Mouse (Mus musculus): Measurements from ENCODE around the gene Arfgef2.

The Arfgef2 gene

DNA sequence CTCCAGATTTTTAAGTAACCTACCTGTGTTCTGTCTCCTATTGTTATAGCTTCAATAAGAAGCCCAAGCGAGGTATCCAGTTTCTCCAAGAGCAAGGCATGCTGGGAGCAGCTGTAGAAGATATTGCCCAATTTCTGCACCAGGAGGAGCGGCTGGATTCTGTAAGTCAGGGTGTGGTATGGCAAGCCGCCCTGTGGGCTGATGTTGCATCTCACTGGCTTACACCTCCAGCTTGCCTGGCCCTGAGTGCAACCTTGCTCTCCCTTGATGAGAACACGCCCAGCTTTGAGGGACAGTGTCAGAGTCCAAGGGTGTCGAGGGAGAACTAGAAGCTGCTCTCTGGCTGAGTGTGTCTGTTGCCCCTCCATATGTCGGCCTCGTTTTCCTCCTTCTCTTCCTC is 53.8 kb downstream of the Arfgef2 start:
- no peak for DNase-seq (ENCODE audit: low spot score in 2 of 2)

DNA sequence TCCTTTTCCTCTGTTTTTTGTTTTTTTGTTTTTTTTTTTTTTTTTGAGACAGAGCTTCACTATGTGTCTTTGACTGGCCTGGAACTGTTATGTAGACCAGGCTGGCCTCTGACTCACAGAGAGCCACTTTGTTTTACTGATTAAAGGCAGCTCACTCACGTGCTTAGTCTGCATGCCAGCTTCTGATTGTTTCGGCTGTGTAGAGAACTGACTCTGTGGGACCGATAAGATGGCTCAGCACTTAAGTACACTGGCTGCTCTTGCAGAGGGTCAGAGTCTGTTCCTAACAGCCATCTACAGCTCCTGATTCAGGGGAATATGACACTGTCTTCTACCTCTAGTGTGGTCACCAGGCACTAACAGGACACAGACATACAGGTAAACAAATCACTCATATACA is 57.1 kb downstream of the Arfgef2 start:
- DNase-seq (ENCODE audit: low spot score in 2 of 2), result no peak

DNA sequence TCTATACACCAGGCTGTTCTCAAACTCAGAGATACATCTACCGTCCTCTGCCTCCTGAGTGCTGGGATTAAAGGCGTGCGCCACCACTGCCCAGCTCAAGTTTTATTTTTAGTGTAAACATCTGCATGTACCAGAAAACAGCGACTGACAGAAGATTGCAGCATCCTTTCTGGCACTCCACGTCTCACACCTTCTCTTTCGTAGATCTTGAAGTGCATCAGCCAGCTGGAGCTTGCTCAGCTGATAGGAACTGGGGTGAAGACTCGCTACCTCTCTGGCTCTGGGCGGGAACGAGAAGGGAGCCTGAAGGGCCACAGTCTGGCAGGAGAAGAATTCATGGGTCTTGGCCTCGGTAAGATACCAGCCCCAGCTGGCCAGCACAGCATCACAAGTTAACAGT is 60.1 kb downstream of the Arfgef2 start:
- no peak for DNase-seq (ENCODE audit: low spot score in 2 of 2)

DNA sequence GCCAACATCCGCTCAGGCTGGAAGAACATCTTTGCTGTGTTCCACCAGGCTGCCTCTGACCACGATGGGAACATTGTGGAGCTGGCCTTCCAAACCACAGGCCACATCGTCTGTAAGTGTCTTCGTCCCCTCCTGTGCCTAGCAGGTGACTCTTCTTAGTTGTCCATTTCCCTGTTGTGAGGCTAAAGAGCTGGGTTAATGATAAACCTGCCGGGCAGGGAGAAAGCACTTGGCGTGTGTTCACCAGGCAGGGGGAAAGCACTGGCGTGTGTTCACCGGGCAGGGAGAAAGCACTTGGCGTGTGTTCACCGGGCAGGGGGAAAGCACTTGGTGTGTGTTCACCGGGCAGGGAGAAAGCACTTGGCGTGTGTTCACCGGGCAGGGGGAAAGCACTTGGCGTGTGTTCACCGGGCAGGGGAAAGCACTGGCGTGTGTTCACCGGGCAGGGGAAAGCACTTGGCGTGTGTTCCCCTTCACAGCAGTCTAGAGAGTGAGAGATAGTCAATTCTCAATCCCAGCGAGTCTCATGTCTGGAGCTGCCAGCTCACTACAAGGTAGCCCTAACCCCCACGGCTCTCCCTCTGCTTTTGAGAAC is 65.0 kb downstream of the Arfgef2 start:
- DNase-seq (ENCODE audit: low spot score in 2 of 2), result no peak

DNA sequence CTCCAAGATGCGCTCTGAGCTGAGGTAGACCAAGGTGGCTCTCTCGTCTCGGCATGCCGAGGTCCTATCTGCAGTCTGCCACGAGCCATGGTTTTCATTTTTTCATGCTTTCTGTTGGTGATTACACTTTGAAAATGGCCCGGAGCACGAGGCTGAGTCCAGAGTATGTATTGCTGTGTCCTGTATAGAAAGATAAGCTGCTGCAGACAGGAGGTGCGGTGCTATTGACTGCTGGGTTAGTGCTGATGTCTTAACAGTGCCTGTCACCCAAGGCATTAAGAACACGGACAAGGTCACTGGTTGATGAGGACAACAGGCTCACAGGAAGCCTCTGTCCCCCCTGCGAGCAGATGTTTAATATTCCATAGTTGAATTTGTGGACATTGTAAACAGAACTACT is 65.5 kb downstream of the Arfgef2 start:
- no peak for DNase-seq (ENCODE audit: low spot score in 2 of 2)

DNA sequence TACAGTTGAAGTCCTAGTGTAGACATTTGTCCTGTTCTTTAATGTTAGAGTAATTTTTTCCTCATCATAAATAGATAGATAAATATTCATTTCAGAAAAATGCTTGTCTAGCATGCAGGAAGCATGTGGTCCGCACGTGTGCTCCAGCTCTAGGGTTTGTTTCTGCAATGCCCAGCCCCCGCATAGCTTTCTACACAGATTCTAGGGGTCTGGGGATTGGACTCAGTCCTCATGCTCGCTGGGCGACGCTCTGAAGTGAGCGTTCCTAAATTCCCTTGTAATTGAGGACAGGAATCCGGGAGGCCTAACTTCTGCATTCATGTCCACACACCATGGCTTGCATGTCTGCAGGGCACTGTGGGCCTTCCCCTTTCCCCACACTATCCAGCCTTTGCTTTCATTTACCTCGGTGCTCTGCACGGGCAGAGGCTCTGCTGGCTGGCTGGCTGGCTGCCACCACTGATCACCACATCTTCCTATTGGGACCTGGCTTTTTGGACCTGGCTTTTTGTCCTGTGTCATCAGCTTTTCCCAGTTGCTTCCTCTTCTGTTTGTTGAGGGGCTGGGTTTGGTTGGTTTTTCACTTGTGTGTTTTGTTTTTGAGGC is 69.4 kb downstream of the Arfgef2 start:
- no peak for DNase-seq (ENCODE audit: low spot score in 2 of 2)

DNA sequence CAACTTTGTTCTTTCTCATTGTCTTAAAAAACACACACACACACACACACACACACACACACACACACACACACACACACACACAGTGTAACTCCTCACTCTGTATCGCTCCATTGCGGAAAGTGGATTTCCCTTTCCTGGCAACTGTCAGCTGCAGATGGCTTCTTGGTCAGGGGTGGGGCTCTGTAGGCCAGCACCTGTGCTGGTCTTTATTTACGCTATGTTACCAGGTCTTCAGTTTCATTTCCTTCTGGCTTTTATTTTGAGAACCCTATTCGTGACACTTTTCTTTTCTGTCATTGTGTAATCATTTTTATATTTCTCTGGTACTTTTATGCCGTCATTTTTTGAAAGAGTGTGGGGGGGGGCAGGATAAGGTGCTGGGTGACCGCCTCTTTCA is 70.2 kb downstream of the Arfgef2 start:
- DNase-seq (ENCODE audit: low spot score in 2 of 2), result no peak

DNA sequence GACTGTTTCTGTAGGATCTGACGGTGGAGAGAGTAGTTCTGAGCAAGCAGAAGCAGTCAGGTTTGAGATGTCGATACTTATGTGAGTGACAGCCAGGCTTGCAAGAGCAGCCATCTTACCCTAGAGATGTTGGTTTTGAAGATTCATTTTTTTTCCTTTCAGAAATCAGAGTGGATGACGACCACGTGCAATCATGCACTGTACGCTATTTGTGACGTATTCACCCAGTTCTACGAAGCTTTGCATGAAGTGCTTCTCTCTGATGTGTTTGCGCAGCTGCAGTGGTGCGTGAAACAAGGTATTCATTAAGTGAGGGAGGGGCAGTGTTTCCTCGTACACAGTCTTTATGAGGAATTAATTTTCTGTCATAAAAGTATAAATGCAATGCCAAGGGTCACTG is 70.9 kb downstream of the Arfgef2 start:
- no peak for DNase-seq (ENCODE audit: low spot score in 2 of 2)

DNA sequence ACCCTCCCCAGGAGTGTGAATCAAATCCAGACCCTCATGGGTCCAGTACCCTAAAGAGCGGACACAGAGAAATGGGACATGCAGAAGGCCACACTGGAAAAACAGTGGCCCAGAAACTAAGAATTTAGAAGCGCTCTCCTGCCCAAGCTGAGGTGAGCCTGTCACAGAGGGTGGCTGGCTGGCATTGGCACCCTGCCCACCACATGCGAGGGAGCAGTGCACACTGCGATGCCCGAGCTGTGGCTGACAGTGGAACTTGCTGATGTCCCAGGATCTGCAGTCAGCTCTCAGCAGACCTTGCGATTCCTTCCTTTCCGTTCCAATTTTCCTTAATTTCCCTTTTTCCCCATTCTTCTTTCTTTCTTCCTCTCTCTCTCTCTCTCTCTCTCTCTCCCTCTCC is 79.7 kb downstream of the Arfgef2 start:
- no peak for DNase-seq (ENCODE audit: low spot score in 2 of 2)

DNA sequence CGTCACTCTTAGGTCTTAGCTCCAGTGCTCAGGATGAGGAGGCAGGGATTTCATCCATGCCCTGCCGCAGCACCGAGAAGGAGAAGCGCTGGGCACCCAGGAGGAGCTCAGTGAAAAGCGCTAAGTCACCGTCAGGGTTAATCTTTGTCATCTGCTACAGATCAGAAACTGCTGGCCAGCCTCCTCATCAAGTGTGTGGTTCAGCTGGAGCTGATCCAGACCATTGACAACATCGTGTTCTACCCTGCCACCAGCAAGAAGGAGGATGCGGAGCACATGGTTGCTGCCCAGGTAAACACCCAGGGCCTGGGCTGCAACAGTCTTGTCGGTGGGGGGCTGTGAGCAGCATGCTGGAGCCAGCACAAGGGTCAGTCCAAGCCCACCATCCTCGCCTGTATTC is 80.2 kb downstream of the Arfgef2 start:
- DNase-seq (ENCODE audit: low spot score in 2 of 2), result no peak

DNA sequence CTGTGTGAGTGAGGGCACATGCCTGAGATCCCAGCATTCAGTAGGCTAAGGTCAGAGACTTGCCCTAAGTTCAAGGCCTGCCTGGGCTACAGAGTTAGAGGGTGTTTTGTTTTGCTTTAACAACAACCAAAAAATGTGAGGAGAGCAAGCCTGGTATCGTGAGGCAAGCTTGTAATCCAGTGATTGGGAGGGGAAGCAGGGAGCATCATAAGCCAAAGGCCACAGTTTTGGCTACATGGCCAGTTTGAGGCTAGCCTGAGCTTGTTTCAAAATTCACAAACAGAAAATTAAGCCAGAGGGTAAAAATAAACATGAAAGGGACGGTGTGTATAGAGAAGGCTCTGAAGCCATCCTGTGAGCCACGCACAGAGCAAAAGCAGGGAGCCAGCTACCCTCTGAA is 80.8 kb downstream of the Arfgef2 start:
- DNase-seq (ENCODE audit: low spot score in 2 of 2), result no peak

DNA sequence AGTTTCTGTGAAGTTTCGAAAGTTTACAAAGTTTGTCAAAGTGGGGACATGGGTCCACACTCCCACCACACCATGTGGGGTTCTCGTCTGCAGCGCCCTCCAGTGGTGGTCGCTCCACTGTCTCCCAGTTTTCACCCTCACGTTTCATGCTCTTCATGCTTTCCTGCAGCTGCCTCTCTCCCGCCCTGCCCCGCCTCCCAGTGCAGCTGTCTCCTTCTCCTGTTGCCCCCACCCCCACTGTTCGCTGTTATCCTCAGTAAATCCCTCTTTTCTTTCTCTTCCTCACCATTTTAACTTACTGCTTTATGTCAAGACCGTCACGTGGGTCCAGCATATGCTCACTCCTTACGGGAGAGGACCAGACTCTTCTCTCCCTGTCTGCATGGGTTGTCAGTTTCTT is 82.4 kb downstream of the Arfgef2 start:
- no peak for DNase-seq (ENCODE audit: low spot score in 2 of 2)

DNA sequence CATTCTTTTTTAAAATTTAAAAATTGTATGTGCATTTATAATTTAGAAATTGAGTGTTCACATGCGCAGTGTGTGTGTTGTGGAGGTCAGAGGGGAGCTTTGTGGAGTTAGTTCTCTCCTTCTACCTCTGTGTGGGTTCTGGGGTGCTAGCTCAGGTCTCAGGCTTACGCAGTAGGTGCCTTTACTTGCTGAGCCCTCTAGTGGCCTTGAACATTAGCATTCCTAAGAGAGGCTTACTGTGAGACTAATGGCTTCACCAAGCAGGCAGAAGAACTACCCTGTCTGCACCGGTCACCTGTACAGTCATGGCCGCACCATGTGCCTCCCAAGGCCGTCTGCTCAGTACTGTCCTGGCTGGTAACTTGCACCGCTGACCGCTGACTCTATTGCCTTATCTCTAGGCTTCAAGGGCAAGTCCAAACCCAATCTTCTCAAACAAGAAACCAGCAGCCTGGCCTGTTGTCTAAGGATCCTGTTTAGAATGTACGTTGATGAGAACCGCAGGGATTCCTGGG is 86.0 kb downstream of the Arfgef2 start:
- DNase-seq (ENCODE audit: low spot score in 2 of 2), result no peak

DNA sequence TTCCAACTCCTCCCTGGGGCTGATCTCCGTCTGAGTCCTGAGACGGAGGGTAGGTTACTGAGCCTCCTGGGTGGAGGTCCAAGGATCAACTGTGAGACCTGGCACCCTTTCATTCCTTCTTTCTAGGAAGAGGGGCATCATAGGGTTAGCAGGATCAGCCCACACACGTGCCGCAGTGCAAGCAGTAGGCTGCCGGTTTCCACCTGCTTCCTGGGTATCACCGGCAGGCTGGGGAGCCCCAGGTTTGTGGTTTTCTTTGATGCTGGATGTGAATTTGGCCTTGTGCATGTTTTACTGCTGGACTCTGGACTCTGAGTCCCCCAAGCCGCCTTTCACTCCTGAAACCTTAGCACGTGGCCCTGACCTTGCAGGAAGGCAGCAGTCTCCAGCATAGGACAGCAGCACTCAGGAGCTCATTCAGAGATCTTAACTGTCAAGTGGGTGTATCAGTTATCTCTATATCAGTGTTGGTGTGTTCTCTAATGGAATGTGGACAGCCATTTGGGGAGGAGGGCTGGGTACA is 86.8 kb downstream of the Arfgef2 start:
- DNase-seq (ENCODE audit: low spot score in 2 of 2), result no peak

DNA sequence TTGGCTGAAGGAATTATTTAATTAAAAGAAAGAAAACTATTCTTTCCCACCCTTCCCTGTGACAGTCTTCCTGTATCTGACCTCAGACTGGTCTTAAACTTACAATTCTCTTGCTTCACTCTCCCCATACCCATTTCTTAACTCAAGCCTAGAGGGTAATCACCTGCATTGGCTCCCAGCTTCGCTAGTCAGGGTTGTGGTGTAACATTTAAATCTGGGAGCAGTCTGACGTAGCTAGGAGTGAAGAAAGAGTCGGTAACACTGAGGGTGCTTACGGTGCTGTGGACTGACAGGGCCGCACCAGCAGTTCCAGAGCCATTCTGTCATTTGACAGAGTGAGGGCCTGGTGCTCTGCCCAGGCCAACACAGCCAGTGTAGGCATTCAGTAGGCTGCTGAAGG is 87.6 kb downstream of the Arfgef2 start:
- no peak for DNase-seq (ENCODE audit: low spot score in 2 of 2)

DNA sequence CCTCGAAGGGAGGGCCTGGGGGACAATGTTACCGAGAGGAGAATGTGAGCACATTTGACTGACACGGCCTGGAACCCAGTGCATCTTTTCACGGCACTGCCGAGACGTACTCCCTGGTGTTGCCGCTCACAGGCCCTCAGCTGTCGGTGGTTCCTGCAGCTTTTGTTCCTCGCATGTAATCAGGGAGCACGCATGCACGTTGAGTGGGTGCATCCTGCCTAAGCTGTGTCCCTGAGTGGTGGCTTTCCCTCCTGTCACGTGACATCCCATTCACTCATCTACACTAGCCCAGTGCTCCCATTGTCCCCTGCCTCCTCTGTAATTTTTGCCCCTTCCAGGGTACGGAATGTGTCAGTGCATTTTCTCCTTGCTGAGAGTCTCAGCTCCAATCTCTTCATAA is 91.0 kb downstream of the Arfgef2 start:
- DNase-seq (ENCODE audit: low spot score in 2 of 2), result no peak

DNA sequence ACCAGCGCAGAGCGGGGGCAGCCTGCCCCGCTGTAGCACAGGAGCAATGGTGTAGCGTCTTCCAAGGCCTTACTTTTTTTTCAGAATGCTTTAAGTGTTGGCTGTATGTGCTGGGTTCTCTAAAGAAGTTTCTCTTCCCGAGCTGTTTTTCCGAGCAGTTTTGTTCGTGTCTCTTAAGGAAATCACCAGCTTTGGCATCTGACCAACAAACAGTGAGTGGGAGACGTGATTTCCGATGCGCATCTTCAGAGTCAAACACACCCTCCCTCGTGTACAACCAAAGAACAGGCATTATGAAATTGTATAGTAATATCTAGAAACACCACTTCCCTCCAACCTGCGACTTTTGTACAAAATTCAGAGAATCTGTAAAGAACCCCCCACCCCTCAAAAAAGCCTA is 91.6 kb downstream of the Arfgef2 start:
- DNase-seq (ENCODE audit: low spot score in 2 of 2), result no peak

DNA sequence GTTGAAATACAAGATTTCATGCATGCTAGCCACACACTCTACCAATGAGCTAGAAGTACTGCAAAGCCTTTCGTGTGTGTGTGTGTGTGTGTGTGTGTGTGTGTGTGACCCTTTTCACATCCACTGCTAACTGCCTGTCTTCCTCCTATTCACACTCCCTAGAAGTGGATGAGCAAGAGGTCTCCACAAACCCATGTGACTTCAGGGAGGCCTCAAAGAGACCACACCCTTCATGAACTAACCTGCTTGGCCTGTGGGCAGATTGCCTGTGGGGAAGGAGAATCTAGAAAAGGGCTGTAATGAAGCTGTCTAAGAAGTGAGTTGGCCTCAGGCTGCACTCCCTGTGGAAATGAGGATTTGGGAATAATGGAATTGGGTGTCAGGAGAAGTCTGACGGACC is 93.8 kb downstream of the Arfgef2 start:
- no peak for DNase-seq (ENCODE audit: low spot score in 2 of 2)

DNA sequence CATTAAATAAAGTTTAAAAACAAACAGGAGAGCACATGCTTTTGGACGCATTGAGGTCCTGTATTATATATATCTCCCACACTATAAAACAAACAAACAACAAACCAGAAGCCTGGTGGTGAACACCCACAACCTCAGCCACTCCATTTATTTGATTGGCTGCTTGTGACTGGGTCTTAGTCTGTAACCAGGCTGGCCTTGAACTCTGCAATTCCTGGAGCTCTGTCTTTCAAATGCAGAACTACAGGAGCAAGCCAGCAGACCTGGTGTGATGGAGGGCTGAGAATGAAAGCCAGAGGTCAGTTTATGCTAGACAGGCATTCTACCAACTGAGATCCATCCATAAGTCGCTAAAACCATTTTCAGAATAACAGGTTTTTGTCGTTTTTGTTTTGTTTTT is 94.4 kb downstream of the Arfgef2 start:
- DNase-seq (ENCODE audit: low spot score in 2 of 2), result no peak

DNA sequence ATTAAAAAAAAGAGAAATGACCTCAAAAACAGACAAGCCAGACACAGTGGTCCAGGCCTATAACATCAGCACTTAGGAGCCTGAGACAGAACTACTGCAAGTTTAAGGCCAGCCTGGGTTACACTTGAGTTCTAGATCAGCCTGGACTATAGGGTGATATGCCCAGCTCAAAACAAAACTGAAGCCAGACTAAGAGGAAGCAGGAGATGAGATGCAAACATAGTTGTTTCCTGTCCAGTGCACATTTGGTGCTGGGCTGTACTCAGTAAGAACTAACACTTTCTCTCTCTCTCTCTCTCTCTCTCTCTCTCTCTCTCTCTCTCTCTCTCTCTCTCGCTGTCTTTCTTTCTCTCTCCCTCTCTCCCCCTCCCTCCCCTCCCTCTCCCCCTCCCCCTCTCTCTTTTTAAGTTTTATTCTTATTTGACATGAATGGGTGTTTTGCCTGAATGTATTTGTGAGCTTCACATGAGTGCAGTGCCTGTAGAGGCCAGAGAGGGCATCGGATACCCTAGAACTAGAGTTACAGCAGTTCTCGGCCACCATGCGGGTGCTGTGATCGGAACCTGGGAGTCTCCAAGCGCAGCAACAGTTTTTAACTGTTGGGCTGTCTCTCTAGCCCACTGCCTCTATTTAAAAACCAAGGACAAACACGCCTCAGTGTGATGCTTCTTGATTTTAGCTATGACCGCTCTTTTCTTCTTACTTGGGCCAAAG is 95.6 kb downstream of the Arfgef2 start:
- no peak for DNase-seq (ENCODE audit: low spot score in 2 of 2)

DNA sequence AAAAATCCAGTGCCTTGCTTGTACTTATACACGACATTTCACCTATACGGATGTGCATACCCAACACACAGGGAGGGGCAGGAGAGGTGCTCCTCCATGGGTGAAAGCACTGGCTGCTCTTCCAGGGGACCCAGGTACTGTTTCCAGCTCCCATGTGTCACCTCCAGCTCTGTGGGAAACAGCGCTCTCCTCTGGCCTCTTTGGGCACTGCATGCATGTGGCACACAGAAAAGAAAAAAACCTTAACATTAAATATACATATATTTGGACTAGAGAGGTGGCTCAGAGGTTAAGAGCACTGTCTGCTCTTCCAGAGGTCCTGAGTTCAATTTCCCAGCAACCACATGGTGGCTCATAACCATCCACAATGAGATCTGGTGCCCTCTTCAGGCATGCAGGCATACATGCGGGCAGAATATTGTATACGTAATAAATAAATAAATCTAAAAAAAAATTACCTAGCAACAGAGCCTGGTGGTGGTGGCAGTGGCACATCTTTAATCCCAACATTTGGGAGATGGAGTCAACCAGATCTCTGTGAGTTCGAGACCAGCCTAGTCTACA is 98.4 kb downstream of the Arfgef2 start:
- no peak for DNase-seq (ENCODE audit: low spot score in 2 of 2)

DNA sequence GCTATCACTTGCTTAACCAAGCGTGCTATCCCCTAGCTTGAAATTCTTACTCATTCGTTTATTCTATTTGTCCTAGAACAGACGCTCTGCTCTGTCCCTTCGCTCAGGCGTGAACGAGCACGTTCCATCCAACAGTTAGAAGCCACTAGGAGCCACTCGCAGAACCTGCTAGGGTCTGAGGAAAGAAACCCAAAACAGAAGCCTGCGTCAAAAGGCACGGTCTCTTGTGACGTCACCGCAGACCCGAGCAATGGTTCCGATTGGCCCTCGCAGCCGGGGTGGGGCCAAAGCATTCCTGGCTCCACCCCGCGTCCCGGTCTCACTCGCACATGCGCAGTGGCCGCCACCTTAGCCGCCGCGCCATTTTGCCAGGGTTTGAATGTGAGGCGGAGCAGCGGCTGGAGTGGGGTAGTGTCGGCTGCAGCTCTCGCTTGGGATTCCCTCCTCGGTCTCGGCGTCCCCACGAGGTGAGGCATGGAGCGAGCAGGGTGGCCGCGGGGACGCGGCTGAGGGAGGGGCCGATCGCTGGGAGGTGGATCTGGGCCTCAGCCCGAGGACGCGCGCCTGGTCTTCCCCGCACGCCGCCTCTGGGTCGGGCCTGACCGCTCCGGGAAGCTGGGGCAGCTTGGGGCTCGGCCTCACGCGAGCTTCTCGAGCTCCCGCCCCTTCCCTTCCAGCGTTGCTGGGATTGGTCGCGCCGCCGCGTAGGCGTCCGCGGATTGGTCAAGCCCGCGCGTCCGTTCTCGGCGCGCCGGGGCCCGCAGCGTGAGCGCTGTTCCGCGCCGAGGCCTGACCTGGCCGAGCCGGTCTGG is 100.5 kb downstream of the Arfgef2 start, which contains the start of gene Cse1l:
Gene Cse1l, plus strand, starts transcription at position 330 of the 812 bp plus-strand sequence.
- DNase-seq (ENCODE audit: low spot score in 2 of 2), result peak; percentile 97 to 98

Measured in urinary bladder, postnatal 4 days (tissue).